Mouse (Mus musculus) small intestine, adult 10 weeks (tissue): ENCODE results near the gene Rps3a1. TPM values are rescaled to one million over a fixed set of nuclear protein-coding genes. Genes with fewer than 3 reads are reported as not detected.

Experiments
- polyA plus RNA-seq: library from polyadenylated mRNA; stranded (reverse); fragments of 350-450 nt; fragmentation: Illumina TruSeq; extraction: RNeasy Lipid Tissue Mini Kit (QIAGEN cat#74804); gene quantifications from one replicate; pipeline ENCODE4 v1.2.3, GENCODE M21; 2014; ENCODE audit warnings: low replicate concordance

Gene Rps3a1
- 867 TPM for polyA plus RNA-seq

GRCm38 (mm10) chr3:86142263-86142933 is at the start of gene Rps3a1:
Gene Rps3a1, minus strand, starts transcription at chr3:86142702.

Other genes starting within 250 kb of the Rps3a1 start
- gene Sh3d19, start 171.6 kb downstream of the Rps3a1 start, polyA plus RNA-seq: 105 TPM
- not detected for gene Prss48, start 140.2 kb downstream of the Rps3a1 start, polyA plus RNA-seq
- 93.1 TPM for gene Lrba, start 82.0 kb upstream of the Rps3a1 start, polyA plus RNA-seq